Mouse (Mus musculus) induced T-regulatory cell, adult 2 months (primary cell): ENCODE data around the gene Zfp292.

Experiments used
- DNase-seq: peaks from one replicate; pipeline ENCODE4 v3.0.0-alpha.2; 2012; ENCODE audit warnings: low read depth

Zfp292 gene

GRCm38 (mm10) chr4:34882291-34882769 is 430 bp downstream of the Zfp292 start:
- DNase-seq = peak; percentile 83

GRCm38 (mm10) chr4:34881851-34882250 is 909 bp downstream of the Zfp292 start:
- no peak for DNase-seq

GRCm38 (mm10) chr4:34880921-34881650 is 1.7 kb downstream of the Zfp292 start:
- DNase-seq = peak; percentile 74

GRCm38 (mm10) chr4:34874234-34874633 is 8.5 kb downstream of the Zfp292 start:
- no peak for DNase-seq

GRCm38 (mm10) chr4:34872896-34873495 is 9.8 kb downstream of the Zfp292 start:
- DNase-seq = no peak

GRCm38 (mm10) chr4:34869813-34870212 is 12.9 kb downstream of the Zfp292 start:
- DNase-seq = no peak

GRCm38 (mm10) chr4:34861438-34861837 is 21.3 kb downstream of the Zfp292 start:
- no peak for DNase-seq

GRCm38 (mm10) chr4:34859416-34859815 is 23.3 kb downstream of the Zfp292 start:
- no peak for DNase-seq

- no peak for DNase-seq
Observed at GRCm38 (mm10) chr4:34858903-34859302, 23.9 kb downstream of the Zfp292 start.

- DNase-seq = no peak
Observed at GRCm38 (mm10) chr4:34855966-34856365, 26.8 kb downstream of the Zfp292 start.

GRCm38 (mm10) chr4:34852051-34852450 is 30.7 kb downstream of the Zfp292 start:
- DNase-seq = no peak

- no peak for DNase-seq
Observed at GRCm38 (mm10) chr4:34850156-34850555, 32.6 kb downstream of the Zfp292 start.

- peak; percentile 29 for DNase-seq
Observed at GRCm38 (mm10) chr4:34847679-34848309, 35.0 kb downstream of the Zfp292 start.

- DNase-seq = no peak
Observed at GRCm38 (mm10) chr4:34843839-34844238, 38.9 kb downstream of the Zfp292 start.

- no peak for DNase-seq
Observed at GRCm38 (mm10) chr4:34842826-34843225, 39.9 kb downstream of the Zfp292 start.

- no peak for DNase-seq
Observed at GRCm38 (mm10) chr4:34831496-34831895, 51.3 kb downstream of the Zfp292 start.

- DNase-seq = no peak
Observed at GRCm38 (mm10) chr4:34829456-34829855, 53.3 kb downstream of the Zfp292 start.

- DNase-seq = no peak
Observed at GRCm38 (mm10) chr4:34823901-34824300, 58.9 kb downstream of the Zfp292 start.

GRCm38 (mm10) chr4:34819904-34820303 is 62.9 kb downstream of the Zfp292 start:
- no peak for DNase-seq

- no peak for DNase-seq
Observed at GRCm38 (mm10) chr4:34801166-34802034, 81.4 kb downstream of the Zfp292 start.

GRCm38 (mm10) chr4:34798005-34798404 is 84.8 kb downstream of the Zfp292 start:
- DNase-seq = no peak
